Mouse (Mus musculus) forebrain, embryonic 14.5 days (tissue): ENCODE data around the gene Rheb. TPM values are rescaled to one million over a fixed set of nuclear protein-coding genes. Genes with fewer than 3 reads are reported as not detected.

Experiments
- ATAC-seq: fragments of 200-750 bp; cut with Nextera tagmentation; 2 replicates; pipeline ENCODE4 v1.8.0; 2017; ENCODE audit warnings: mild to moderate bottlenecking, moderate library complexity
- DNase-seq: peaks from one replicate; pipeline ENCODE4 v3.0.0-alpha.2; 2015; ENCODE audit warnings: low spot score
- H3K27ac ChIP-seq: fragments of 300-500 bp; sonication (generic); 2 replicates; pipeline ENCODE4 v1.5.1; 2014; ENCODE audit warnings: low read depth, mild to moderate bottlenecking, control low read depth, low read length, moderate library complexity
- H3K27me3 ChIP-seq: fragments of 300-500 bp; sonication (generic); replicated peaks from 2 replicates; pipeline ENCODE4 v1.6.1; 2014; ENCODE audit warnings: low read length, control low read depth, mixed read lengths; ENCODE audit not compliant: control insufficient read depth, insufficient read depth
- H3K36me3 ChIP-seq: fragments of 300-500 bp; sonication (generic); 2 replicates; pipeline ENCODE4 v1.6.1; 2014; ENCODE audit warnings: low read length, control low read depth; ENCODE audit not compliant: control insufficient read depth, insufficient read depth
- H3K4me1 ChIP-seq: fragments of 300-500 bp; sonication (generic); 2 replicates; pipeline ENCODE4 v1.6.1; 2014; ENCODE audit warnings: antibody characterized with exemption, low read length, control low read depth; ENCODE audit not compliant: control insufficient read depth, insufficient read depth
- H3K4me2 ChIP-seq: fragments of 300-500 bp; sonication (generic); 2 replicates; pipeline ENCODE4 v1.6.1; 2014; ENCODE audit warnings: mild to moderate bottlenecking, control low read depth, low read length
- H3K4me3 ChIP-seq: fragments of 300-500 bp; sonication (generic); 2 replicates; pipeline ENCODE4 v1.5.1; 2014; ENCODE audit warnings: low read depth, low read length, control low read depth
- H3K9ac ChIP-seq: fragments of 300-500 bp; sonication (generic); 2 replicates; pipeline ENCODE4 v1.6.1; 2014; ENCODE audit warnings: mild to moderate bottlenecking, low read length, control low read depth, moderate library complexity
- H3K9me3 ChIP-seq: fragments of 300-500 bp; sonication (generic); replicated peaks from 2 replicates; pipeline ENCODE4 v1.6.1; 2016; ENCODE audit warnings: low read length, control low read depth, mixed read lengths; ENCODE audit not compliant: control insufficient read depth
- WGBS: fragments of 180-500 bp; shearing (Covaris S2); extraction: QIAGEN DNeasy Blood & Tissue Kit; methylation state at CpG from one replicate; pipeline ENCODE4 v1.1.7; 2014; 5-methylcytosine and 5-hydroxymethylcytosine counted together
- polyA plus RNA-seq: library from polyadenylated mRNA; unstranded; fragments of >200 nt; fragmentation: Nextera tagmentation; extraction: Ambion mirVana; gene quantifications from 2 replicates; pipeline ENCODE4 v1.2.1, GENCODE M21; 2014

Gene Rheb
- polyA plus RNA-seq, 1 experiment from 2014 or later = 229 TPM

GRCm38 (mm10) chr5:24873221-24873620, 30.8 kb upstream of the Rheb start:
- DNase-seq (no peak), ATAC-seq (no peak)
- Histone ChIP-seq H3K4me1 (no peaks in the 10 kb centered on the region), H3K9ac (no peak overlapping the region), H3K4me2 (no peak overlapping the region), H3K9me3 (no peaks in the 10 kb centered on the region), H3K27ac (no peak overlapping the region), H3K27me3 (no peaks in the 10 kb centered on the region), H3K36me3 (peaks cover 50% of the 10 kb centered on the region), H3K4me3 (no peak overlapping the region)
- WGBS = 89% methylated on average over 6 of the region's 6 CpGs

- Histone ChIP-seq H3K4me3 (no peak overlapping the region), H3K27ac (no peak overlapping the region), H3K36me3 (peaks cover 53% of the 10 kb centered on the region), H3K4me1 (no peaks in the 10 kb centered on the region), H3K9me3 (no peaks in the 10 kb centered on the region), H3K4me2 (no peak overlapping the region), H3K27me3 (no peaks in the 10 kb centered on the region), H3K9ac (no peak overlapping the region)
- DNase-seq (no peak), ATAC-seq (no peak)
- WGBS = 93% methylated on average over 12 of the region's 12 CpGs
Measured at GRCm38 (mm10) chr5:24871276-24871675, 28.9 kb upstream of the Rheb start.

GRCm38 (mm10) chr5:24869796-24870289, 27.4 kb upstream of the Rheb start:
- 76% methylated on average over 11 of the region's 11 CpGs for WGBS
- no peak overlapping the region for H3K4me3 ChIP-seq
- H3K9ac ChIP-seq = no peak overlapping the region
- DNase-seq (peak; percentile 29), ATAC-seq (0 out of 2 replicates have a peak, but pooled peaks have one; percentile 32)
- H3K36me3 ChIP-seq = peaks cover 54% of the 10 kb centered on the region
- H3K27me3 ChIP-seq = no peaks in the 10 kb centered on the region
- H3K9me3 ChIP-seq = no peaks in the 10 kb centered on the region
- H3K4me2 ChIP-seq = no peak overlapping the region
- no peak overlapping the region for H3K27ac ChIP-seq
- H3K4me1 ChIP-seq = no peaks in the 10 kb centered on the region

GRCm38 (mm10) chr5:24863804-24864203, 21.4 kb upstream of the Rheb start:
- 88% methylated on average over 12 of the region's 12 CpGs for WGBS
- Histone ChIP-seq H3K27ac (no peak overlapping the region), H3K36me3 (peaks cover 58% of the 10 kb centered on the region)

GRCm38 (mm10) chr5:24861449-24861930, 19.1 kb upstream of the Rheb start:
- 89% methylated on average over 9 of the region's 9 CpGs for WGBS
- Histone ChIP-seq H3K4me1 (no peaks in the 10 kb centered on the region), H3K9ac (no peak overlapping the region), H3K9me3 (no peaks in the 10 kb centered on the region), H3K36me3 (peaks cover 40% of the 10 kb centered on the region), H3K4me3 (no peak overlapping the region), H3K4me2 (no peak overlapping the region), H3K27me3 (no peaks in the 10 kb centered on the region), H3K27ac (no peak overlapping the region)
- no peak for ATAC-seq
- DNase-seq = no peak

More at GRCm38 (mm10) chr5:24863804-24864203, 21.4 kb upstream of the Rheb start:
- no peak overlapping the region for H3K9ac ChIP-seq
- H3K4me3 ChIP-seq = no peak overlapping the region
- ATAC-seq (no peak), DNase-seq (no peak)
- no peaks in the 10 kb centered on the region for H3K9me3 ChIP-seq
- H3K4me2 ChIP-seq = no peak overlapping the region
- no peaks in the 10 kb centered on the region for H3K4me1 ChIP-seq
- H3K27me3 ChIP-seq = no peaks in the 10 kb centered on the region

- 58% methylated on average over 13 of the region's 13 CpGs for WGBS
Measured at GRCm38 (mm10) chr5:24860635-24861448, 18.4 kb upstream of the Rheb start.

GRCm38 (mm10) chr5:24859771-24860540, 17.5 kb upstream of the Rheb start:
- no peak overlapping the region for H3K9ac ChIP-seq
- H3K36me3 ChIP-seq = peaks cover 30% of the 10 kb centered on the region
- H3K4me1 ChIP-seq = no peaks in the 10 kb centered on the region
- peak overlapping the region; percentile 16; the same call in 1 of the 2 replicates for H3K27ac ChIP-seq
- ATAC-seq (no peak), DNase-seq (no peak)
- no peaks in the 10 kb centered on the region for H3K9me3 ChIP-seq
- no peak overlapping the region for H3K4me3 ChIP-seq
- no peak overlapping the region for H3K4me2 ChIP-seq
- WGBS = 71% methylated on average over 3 of the region's 3 CpGs
- H3K27me3 ChIP-seq = no peaks in the 10 kb centered on the region

More at GRCm38 (mm10) chr5:24860635-24861448, 18.4 kb upstream of the Rheb start:
- Histone ChIP-seq H3K4me1 (no peaks in the 10 kb centered on the region), H3K9ac (no peak overlapping the region), H3K9me3 (no peaks in the 10 kb centered on the region), H3K4me3 (no peak overlapping the region), H3K4me2 (no peak overlapping the region), H3K27ac (peak overlapping the region; percentile 16; the same call in 1 of the 2 replicates), H3K27me3 (no peaks in the 10 kb centered on the region), H3K36me3 (peaks cover 33% of the 10 kb centered on the region)
- DNase-seq (peak; percentile 91), ATAC-seq (peak; percentile 95)

- ATAC-seq (no peak), DNase-seq (no peak)
- Histone ChIP-seq H3K9me3 (no peaks in the 10 kb centered on the region), H3K27me3 (no peaks in the 10 kb centered on the region), H3K27ac (no peak overlapping the region), H3K4me1 (no peaks in the 10 kb centered on the region), H3K36me3 (no peaks in the 10 kb centered on the region), H3K4me3 (no peak overlapping the region), H3K4me2 (no peak overlapping the region), H3K9ac (no peak overlapping the region)
- WGBS = 78% methylated on average over 3 of the region's 3 CpGs
Measured at GRCm38 (mm10) chr5:24854827-24855600, 12.6 kb upstream of the Rheb start.
